Mouse (Mus musculus) thymus, adult 2 months (tissue): ENCODE measurements around the gene Card14.

Experiments
- CTCF ChIP-seq: fragments of 200-500 bp; IDR thresholded peaks from 2 replicates; pipeline ENCODE4 v1.5.1; 2012; ENCODE audit warnings: mild to moderate bottlenecking, control low read depth, low read length, moderate library complexity, borderline replicate concordance; ENCODE audit not compliant: control insufficient read depth, poor library complexity, insufficient read depth; ENCODE audit errors: extremely low read depth
- POLR2A ChIP-seq: fragments of 200-500 bp; IDR thresholded peaks from 2 replicates; pipeline ENCODE4 v1.6.1; 2012; ENCODE audit warnings: mild to moderate bottlenecking, low read length, control low read depth, moderate library complexity; ENCODE audit not compliant: control insufficient read depth, poor library complexity, insufficient read depth; ENCODE audit errors: extremely low read depth

GRCm38 (mm10) chr11:119287207-119287992 is 20.2 kb upstream of the Card14 start:
- TF ChIP-seq CTCF = no peak
- no peak for TF ChIP-seq POLR2A
